Mouse (Mus musculus): ENCODE measurements around the gene Vwa3b.

DNA sequence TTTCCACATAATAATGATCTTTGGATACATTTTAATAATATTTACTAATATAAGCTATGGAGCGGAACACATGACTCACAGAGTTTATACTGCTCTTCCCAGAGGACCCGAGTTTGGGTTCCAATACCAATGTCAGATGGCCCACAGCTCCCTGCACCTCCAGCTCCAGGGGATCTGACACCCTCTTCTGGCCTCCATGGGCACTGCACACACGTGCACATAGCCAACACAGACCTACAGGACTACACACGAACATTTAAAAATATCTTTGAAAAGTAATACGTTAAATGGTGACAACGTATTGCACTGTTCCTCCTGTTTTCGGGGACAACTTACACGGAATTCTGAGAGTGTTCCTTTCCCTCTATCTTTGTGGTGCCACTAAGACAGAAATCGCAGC is 125.5 kb downstream of the Vwa3b start:
- no peak for TF ChIP-seq CTCF (IDR thresholded peaks at IDR 0.05; ENCODE audit: extremely low read depth, insufficient read length, insufficient replicate concordance, low read depth, low read length)
- no peak for TF ChIP-seq POLR2A (IDR thresholded peaks at IDR 0.05; ENCODE audit: low read depth, low read length)
